In genomic region chr6:23758249-23758648, GRCm38 (mm10) we compare ENCODE assay signal across 11 mouse cellular contexts.
DNase-seq lines count a peak whose midpoint lies in the region; ATAC-seq and TF ChIP-seq lines count a peak whose summit lies in the region.
"Had no signal": no experiment of that assay in that cellular context is flagged by ENCODE, and none has a peak within 500 bp of the region (broad histone marks: within the 10 kb centered on the region; RNA-seq: fewer than 3 reads in every experiment).

No protein-coding gene starts in this region.

- H3K4me3 ChIP-seq in kidney, embryonic 16.5 days (ENCODE audit: low read length): no peak overlapping the region
- H3K4me3 ChIP-seq in MEL (ENCODE audit: control insufficient read depth in 1 of 2, insufficient read depth in 1 of 2, low read depth in 2 of 2, low read length in 2 of 2): no peak overlapping the region
- no peak overlapping the region for H3K4me3 ChIP-seq in lung, embryonic 14.5 days (ENCODE audit: low read depth, low read length)
- H3K4me3 ChIP-seq: embryonic facial prominence, embryonic 15.5 days; hindbrain, embryonic 13.5 days had no signal

- no peak overlapping the region for H3K9ac ChIP-seq in kidney, embryonic 16.5 days (replicated peaks; ENCODE audit: low read length)
- no peak overlapping the region for H3K9ac ChIP-seq in MEL (ENCODE audit: control insufficient read depth, low read depth, low read length, poor library complexity, severe bottlenecking)
- H3K9ac ChIP-seq in lung, embryonic 14.5 days: no peak overlapping the region
- H3K9ac ChIP-seq: embryonic facial prominence, embryonic 15.5 days; hindbrain, embryonic 13.5 days had no signal

- TF ChIP-seq EP300 in MEL (IDR thresholded peaks at IDR 0.05; ENCODE audit: low read depth in 1 of 2, low read length in 2 of 2): no peak

- 86% methylated on average over 2 of the region's 2 CpGs for WGBS in kidney, embryonic 16.5 days
- WGBS in lung, embryonic 14.5 days: 73% methylated on average over 2 of the region's 2 CpGs

- TF ChIP-seq CTCF in MEL (IDR thresholded peaks at IDR 0.05 in 2 of 3, conservative IDR thresholded peaks at IDR 0.05 in 1 of 3; ENCODE audit: control insufficient read depth in 1 of 3, insufficient read depth in 1 of 3, low read depth in 2 of 3, low read length in 3 of 3, poor library complexity in 1 of 3, severe bottlenecking in 1 of 3): peak in 1 of 3 experiments; percentile 26; a peak in 1 of 6 replicates
- peak; percentile 56 for TF ChIP-seq CTCF in lung, embryonic 14.5 days (IDR thresholded peaks at IDR 0.05; ENCODE audit: low read depth)

- no peaks in the 10 kb centered on the region for H3K79me2 ChIP-seq in MEL (ENCODE audit: control insufficient read depth, insufficient read depth, low read length, poor library complexity)

- H3K9me3 ChIP-seq in kidney, embryonic 16.5 days (ENCODE audit: low read length): no peaks in the 10 kb centered on the region
- no peaks in the 10 kb centered on the region for H3K9me3 ChIP-seq in MEL (replicated peaks; ENCODE audit: insufficient read depth, low read length)
- no peaks in the 10 kb centered on the region for H3K9me3 ChIP-seq in lung, embryonic 14.5 days (ENCODE audit: low read depth, low read length)
- H3K9me3 ChIP-seq: embryonic facial prominence, embryonic 15.5 days; hindbrain, embryonic 13.5 days had no signal

- ATAC-seq in kidney, embryonic 16.5 days (ENCODE audit: low FRiP score, low TSS enrichment): no peak
- ATAC-seq in lung, embryonic 14.5 days (ENCODE audit: insufficient read depth): no peak

- no peak overlapping the region for H3K27ac ChIP-seq in kidney, embryonic 16.5 days (ENCODE audit: low read length)
- no peak overlapping the region for H3K27ac ChIP-seq in MEL (ENCODE audit: control insufficient read depth, low read depth, low read length)
- no peak overlapping the region for H3K27ac ChIP-seq in lung, embryonic 14.5 days (ENCODE audit: low read depth)
- H3K27ac ChIP-seq: embryonic facial prominence, embryonic 15.5 days; hindbrain, embryonic 13.5 days had no signal

- no peaks in the 10 kb centered on the region for H3K27me3 ChIP-seq in kidney, embryonic 16.5 days (ENCODE audit: insufficient read depth, low read length)
- H3K27me3 ChIP-seq in MEL (ENCODE audit: control insufficient read depth in 1 of 2, insufficient read depth in 2 of 2, low read length in 2 of 2): no peaks in the 10 kb centered on the region
- H3K27me3 ChIP-seq in lung, embryonic 14.5 days (ENCODE audit: insufficient read depth, low read length): no peaks in the 10 kb centered on the region
- H3K27me3 ChIP-seq: embryonic facial prominence, embryonic 15.5 days; hindbrain, embryonic 13.5 days had no signal

- DNase-seq in embryo, embryonic 10 days (ENCODE audit: low spot score): peak; percentile 49
- DNase-seq in embryo, embryonic 9.5 days (ENCODE audit: extremely low spot score): no peak
- DNase-seq in kidney, postnatal 10 days: peak; percentile 10
- peak; percentile 8 for DNase-seq in MEL (ENCODE audit: low read depth, low spot score)
- DNase-seq in lung, embryonic 14.5 days: peak; percentile 68
- no peak for DNase-seq in urinary bladder, adult 2 months (ENCODE audit: low spot score)
- no peak for DNase-seq in spleen, postnatal 36 days (ENCODE audit: low spot score in 2 of 2)
- DNase-seq: right cerebral cortex, postnatal 14 days had no signal

- no peak for TF ChIP-seq POLR2A in MEL (IDR thresholded peaks at IDR 0.05; ENCODE audit: control insufficient read depth in 1 of 2, insufficient read depth in 1 of 2, low read depth in 1 of 2, low read length in 2 of 2, poor library complexity in 1 of 2)

- H3K4me1 ChIP-seq in kidney, embryonic 16.5 days (ENCODE audit: insufficient read depth, low read length): no peaks in the 10 kb centered on the region
- no peaks in the 10 kb centered on the region for H3K4me1 ChIP-seq in MEL (ENCODE audit: control insufficient read depth in 1 of 2, insufficient read depth in 2 of 2, low read length in 2 of 2)
- no peaks in the 10 kb centered on the region for H3K4me1 ChIP-seq in lung, embryonic 14.5 days (ENCODE audit: insufficient read depth)
- H3K4me1 ChIP-seq: embryonic facial prominence, embryonic 15.5 days; hindbrain, embryonic 13.5 days had no signal

- peak; percentile 14 for TF ChIP-seq RAD21 in MEL (IDR thresholded peaks at IDR 0.05; ENCODE audit: low read depth, low read length)

- no peak overlapping the region for H3K4me2 ChIP-seq in kidney, embryonic 16.5 days (replicated peaks; ENCODE audit: low read depth, low read length)
- no peak overlapping the region for H3K4me2 ChIP-seq in lung, embryonic 14.5 days
- H3K4me2 ChIP-seq: embryonic facial prominence, embryonic 15.5 days; hindbrain, embryonic 13.5 days had no signal

- no peaks in the 10 kb centered on the region for H3K36me3 ChIP-seq in kidney, embryonic 16.5 days (ENCODE audit: insufficient read depth, low read length)
- H3K36me3 ChIP-seq in MEL (ENCODE audit: control insufficient read depth in 1 of 2, insufficient read depth in 2 of 2, low read length in 2 of 2): no peaks in the 10 kb centered on the region
- no peaks in the 10 kb centered on the region for H3K36me3 ChIP-seq in lung, embryonic 14.5 days (ENCODE audit: insufficient read depth)
- H3K36me3 ChIP-seq: embryonic facial prominence, embryonic 15.5 days; hindbrain, embryonic 13.5 days had no signal

TF ChIP-seq in MEL, 35 proteins besides CTCF, POLR2A, EP300 and RAD21:
- TF ChIP-seq SMC3 (IDR thresholded peaks at IDR 0.05; ENCODE audit: low read depth, low read length) (peak; percentile 26; the same call in 1 of the 2 replicates), ZC3H11A (IDR thresholded peaks at IDR 0.05; ENCODE audit: low read depth, low read length) (no peak), MYC (IDR thresholded peaks at IDR 0.05; ENCODE audit: low read depth, low read length) (no peak)

Comparison
In these comparisons a context has a peak if more than half of its experiments do, and no peak if none do; other contexts are left out.
1. DNase-seq: peak in embryo, embryonic 10 days (single experiment), kidney, postnatal 10 days (single experiment), MEL (single experiment) and lung, embryonic 14.5 days (single experiment); none in embryo, embryonic 9.5 days (single experiment), urinary bladder, adult 2 months (single experiment) and spleen, postnatal 36 days (0 of 2).